Mouse (Mus musculus) small intestine, adult 2 months (tissue): Measurements from ENCODE around the gene Rtn3.

ENCODE experiments used
- CTCF ChIP-seq: fragments of 200-500 bp; IDR thresholded peaks from 2 replicates; pipeline ENCODE4 v1.5.1; 2012; ENCODE audit warnings: low read depth, mild to moderate bottlenecking, control low read depth, inconsistent platforms, low read length, moderate library complexity, mixed read lengths; ENCODE audit not compliant: insufficient replicate concordance, insufficient read length; ENCODE audit errors: extremely low read depth
- POLR2A ChIP-seq: fragments of 200-500 bp; IDR thresholded peaks from 2 replicates; pipeline ENCODE4 v1.6.1; 2012; ENCODE audit warnings: low read depth, mild to moderate bottlenecking, control low read depth, inconsistent platforms, low read length, moderate library complexity

DNA sequence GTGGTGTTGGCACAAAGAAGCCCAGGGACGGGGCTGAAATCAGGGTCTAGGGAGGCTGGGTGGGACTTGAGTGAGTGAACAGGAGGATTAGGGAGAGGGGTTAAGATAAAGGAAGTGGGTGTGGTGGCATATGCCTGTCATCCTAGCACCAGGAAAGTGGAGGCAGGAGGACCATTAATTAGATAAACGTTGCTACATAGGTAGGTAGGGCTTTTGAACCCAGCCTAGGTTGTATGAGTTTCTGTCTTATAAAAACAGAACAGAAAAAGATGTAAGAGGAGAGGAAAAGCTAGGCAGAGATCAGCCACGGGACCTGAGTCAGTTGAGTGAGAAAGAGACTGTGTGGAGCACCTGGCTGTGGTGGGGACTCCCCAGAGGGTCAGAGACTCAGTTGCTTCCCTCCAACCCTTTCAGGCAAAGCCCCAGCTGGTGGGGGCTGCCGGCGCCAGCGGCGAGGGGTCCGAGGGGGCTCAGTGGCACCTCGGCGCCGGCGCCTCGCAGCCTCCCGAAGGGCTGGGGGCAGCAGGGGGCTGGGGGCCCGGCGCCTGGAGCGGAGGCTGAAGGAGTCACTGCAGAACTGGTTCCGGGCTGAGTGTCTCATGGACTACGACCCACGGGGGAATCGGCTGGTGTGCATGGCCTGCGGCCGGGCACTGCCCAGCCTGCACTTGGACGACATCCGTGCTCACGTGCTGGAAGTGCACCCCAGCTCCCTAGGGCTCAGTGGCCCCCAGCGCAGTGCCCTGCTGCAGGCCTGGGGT lies 62.1 kb downstream of the Rtn3 start:
- no peak for TF ChIP-seq CTCF
- no peak for TF ChIP-seq POLR2A
